ENCODE assay signal across 10 mouse cellular contexts in the genomic region with DNA sequence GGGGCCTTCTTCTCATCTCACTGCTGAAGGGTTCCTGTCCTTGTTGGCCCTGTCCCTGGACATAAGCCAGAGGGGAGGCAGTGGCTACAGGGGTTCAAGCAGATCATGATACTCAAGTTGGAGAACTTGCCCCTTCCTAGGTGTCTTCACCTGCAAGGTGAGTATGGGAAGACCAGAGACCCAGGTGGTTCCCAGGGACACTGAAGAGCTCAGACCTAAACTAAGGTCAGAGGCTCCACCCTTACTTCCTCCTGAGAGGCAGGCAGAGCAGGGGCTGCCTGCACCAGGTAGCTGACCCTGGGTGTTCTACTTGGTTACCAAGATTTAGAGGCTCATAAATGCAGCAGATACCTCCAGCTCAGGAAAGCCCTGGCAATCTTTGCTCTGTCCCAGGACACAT. TPM values are rescaled to one million over a fixed set of nuclear protein-coding genes. Genes with fewer than 3 reads are reported as not detected.
A peak's percentile ranks its signal among the peaks of the same experiment; 100 is the strongest.
DNase-seq lines count a peak whose midpoint lies in the region; ATAC-seq lines count a peak whose summit lies in the region.
"Had no signal": no experiment of that assay in that cellular context is flagged by ENCODE, and none has a peak within 500 bp of the region (broad histone marks: within the 10 kb centered on the region; RNA-seq: fewer than 3 reads in every experiment).

No protein-coding gene starts in this region.

- H3K4me3 ChIP-seq in hindbrain, embryonic 12.5 days = no peak overlapping the region
- H3K4me3 ChIP-seq in hindbrain, embryonic 14.5 days (replicated peaks; ENCODE audit: low read length) = no peak overlapping the region
- 0 out of 2 replicates have a peak overlapping the region, but pooled peaks have one; percentile 0 for H3K4me3 ChIP-seq in limb, embryonic 12.5 days (replicated peaks)

- H3K27me3 ChIP-seq in hindbrain, embryonic 12.5 days = no peaks in the 10 kb centered on the region
- H3K27me3 ChIP-seq in hindbrain, embryonic 14.5 days (ENCODE audit: control insufficient read depth, insufficient read depth, low read length) = no peaks in the 10 kb centered on the region
- no peaks in the 10 kb centered on the region for H3K27me3 ChIP-seq in limb, embryonic 12.5 days

- H3K36me3 ChIP-seq in hindbrain, embryonic 12.5 days = peaks cover 72% of the 10 kb centered on the region
- H3K36me3 ChIP-seq in hindbrain, embryonic 14.5 days (replicated peaks; ENCODE audit: control insufficient read depth, insufficient read depth) = peaks cover 83% of the 10 kb centered on the region
- peaks cover 73% of the 10 kb centered on the region for H3K36me3 ChIP-seq in limb, embryonic 12.5 days

- peaks cover 33% of the 10 kb centered on the region for H3K4me1 ChIP-seq in hindbrain, embryonic 12.5 days
- H3K4me1 ChIP-seq in hindbrain, embryonic 14.5 days (replicated peaks; ENCODE audit: control insufficient read depth, insufficient read depth, low read length) = peaks cover 19% of the 10 kb centered on the region
- H3K4me1 ChIP-seq in limb, embryonic 12.5 days (replicated peaks) = peaks cover 33% of the 10 kb centered on the region

- ATAC-seq in hindbrain, embryonic 12.5 days (ENCODE audit: low FRiP score) = no peak
- ATAC-seq in hindbrain, embryonic 14.5 days (ENCODE audit: low FRiP score) = no peak
- no peak for ATAC-seq in limb, embryonic 12.5 days (ENCODE audit: insufficient number of reproducible peaks, insufficient read depth, low FRiP score, low TSS enrichment, low read depth)
- no peak for ATAC-seq in erythroid progenitor cell, adult 5-6 weeks (replicated peaks; ENCODE audit: low FRiP score, poor library complexity, severe bottlenecking)

- no peaks in the 10 kb centered on the region for H3K9me3 ChIP-seq in hindbrain, embryonic 12.5 days (replicated peaks)
- no peaks in the 10 kb centered on the region for H3K9me3 ChIP-seq in hindbrain, embryonic 14.5 days (ENCODE audit: control insufficient read depth, low read length)
- no peaks in the 10 kb centered on the region for H3K9me3 ChIP-seq in limb, embryonic 12.5 days

- H3K27ac ChIP-seq in hindbrain, embryonic 12.5 days = no peak overlapping the region
- H3K27ac ChIP-seq in hindbrain, embryonic 14.5 days = no peak overlapping the region
- 0 out of 2 replicates have a peak overlapping the region, but pooled peaks have one; percentile 8 for H3K27ac ChIP-seq in limb, embryonic 12.5 days

- peak overlapping the region; percentile 33; the same call in 1 of the 2 replicates for H3K9ac ChIP-seq in hindbrain, embryonic 12.5 days
- no peak overlapping the region for H3K9ac ChIP-seq in hindbrain, embryonic 14.5 days
- peak overlapping the region; percentile 24; the same call in 1 of the 2 replicates for H3K9ac ChIP-seq in limb, embryonic 12.5 days (replicated peaks)

- H3K4me2 ChIP-seq in hindbrain, embryonic 12.5 days (replicated peaks) = no peak overlapping the region
- no peak overlapping the region for H3K4me2 ChIP-seq in hindbrain, embryonic 14.5 days (replicated peaks)
- no peak overlapping the region for H3K4me2 ChIP-seq in limb, embryonic 12.5 days

- DNase-seq in hindbrain, embryonic 14.5 days (ENCODE audit: low spot score) = no peak
- peak; percentile 12 for DNase-seq in thymus, postnatal 25 days
- DNase-seq in thymus, postnatal 0 days (ENCODE audit: low spot score) = no peak
- no peak for DNase-seq in adrenal gland, postnatal 25 days
- DNase-seq: right cerebral cortex, postnatal 14 days had no signal

RNA-seq across cellular contexts. Expression of a gene that starts 2.3 kb away (rescaled TPM):
- 982 and 1,135 TPM in 2 replicates for polyA plus RNA-seq in hindbrain, embryonic 12.5 days (2016; fragmentation: Nextera tagmentation; extraction: Ambion mirVana)
- 767 and 952 TPM in 2 replicates for polyA plus RNA-seq in hindbrain, embryonic 14.5 days (2014; fragmentation: Nextera tagmentation; extraction: Ambion mirVana)
- polyA plus RNA-seq in thymus, postnatal 0 days (2015; fragmentation: Nextera tagmentation; extraction: Ambion mirVana) = 2,260 and 2,287 TPM in 2 replicates
- polyA plus RNA-seq in limb, embryonic 12.5 days (2016; fragmentation: Nextera tagmentation; extraction: Ambion mirVana) = 1,572 and 1,576 TPM in 2 replicates
- total RNA-seq in adrenal gland, postnatal 25 days (2021) = 1,211 and 1,259 TPM in 2 replicates
- total RNA-seq in erythroid progenitor cell, adult 5-6 weeks (2015; ENCODE audit: low replicate concordance) = 694 and 736 TPM in 2 replicates
- total RNA-seq in erythroid progenitor cell, adult 5-6 weeks (2017; ENCODE audit: low replicate concordance) = 189 and 313 TPM in 2 replicates

RNA-seq across cellular contexts. Expression of a gene that starts 6.6 kb away (rescaled TPM):
- polyA plus RNA-seq in hindbrain, embryonic 12.5 days (2016; fragmentation: Nextera tagmentation; extraction: Ambion mirVana) = 977 and 1,019 TPM in 2 replicates
- polyA plus RNA-seq in hindbrain, embryonic 14.5 days (2014; fragmentation: Nextera tagmentation; extraction: Ambion mirVana) = 725 and 835 TPM in 2 replicates
- polyA plus RNA-seq in thymus, postnatal 0 days (2015; fragmentation: Nextera tagmentation; extraction: Ambion mirVana) = 2,581 and 2,590 TPM in 2 replicates
- 1,352 and 1,447 TPM in 2 replicates for polyA plus RNA-seq in limb, embryonic 12.5 days (2016; fragmentation: Nextera tagmentation; extraction: Ambion mirVana)
- total RNA-seq in adrenal gland, postnatal 25 days (2021) = 1,469 and 1,540 TPM in 2 replicates
- 918 and 1,040 TPM in 2 replicates for total RNA-seq in erythroid progenitor cell, adult 5-6 weeks (2015; ENCODE audit: low replicate concordance)
- total RNA-seq in erythroid progenitor cell, adult 5-6 weeks (2017; ENCODE audit: low replicate concordance) = 765 and 800 TPM in 2 replicates

RNA-seq across cellular contexts. Expression of a gene that starts 14.1 kb away (rescaled TPM):
- 0.31 TPM in 1 of 2 replicates, not detected in the other for polyA plus RNA-seq in hindbrain, embryonic 12.5 days (2016; fragmentation: Nextera tagmentation; extraction: Ambion mirVana)
- polyA plus RNA-seq in hindbrain, embryonic 14.5 days (2014; fragmentation: Nextera tagmentation; extraction: Ambion mirVana) = 0.22 TPM in 1 of 2 replicates, not detected in the other
- polyA plus RNA-seq in thymus, postnatal 0 days (2015; fragmentation: Nextera tagmentation; extraction: Ambion mirVana) = 1.5 and 2.2 TPM in 2 replicates
- polyA plus RNA-seq in limb, embryonic 12.5 days (2016; fragmentation: Nextera tagmentation; extraction: Ambion mirVana) = 0.32 TPM in 1 of 2 replicates, not detected in the other
- not detected in 2 replicates for total RNA-seq in adrenal gland, postnatal 25 days (2021)
- total RNA-seq in erythroid progenitor cell, adult 5-6 weeks (2015; ENCODE audit: low replicate concordance) = not detected in 2 replicates
- total RNA-seq in erythroid progenitor cell, adult 5-6 weeks (2017; ENCODE audit: low replicate concordance) = 0.98 and 2.3 TPM in 2 replicates
- total RNA-seq: adrenal gland, adult 2 months; left cerebral cortex, postnatal 25 days had no signal

RNA-seq across cellular contexts. Expression of a gene that starts 14.3 kb away (rescaled TPM):
- 0.52 and 1.6 TPM in 2 replicates for polyA plus RNA-seq in hindbrain, embryonic 12.5 days (2016; fragmentation: Nextera tagmentation; extraction: Ambion mirVana)
- 1.7 and 1.8 TPM in 2 replicates for polyA plus RNA-seq in hindbrain, embryonic 14.5 days (2014; fragmentation: Nextera tagmentation; extraction: Ambion mirVana)
- polyA plus RNA-seq in thymus, postnatal 0 days (2015; fragmentation: Nextera tagmentation; extraction: Ambion mirVana) = 21.5 and 24.5 TPM in 2 replicates
- 0.71 and 0.83 TPM in 2 replicates for polyA plus RNA-seq in limb, embryonic 12.5 days (2016; fragmentation: Nextera tagmentation; extraction: Ambion mirVana)
- total RNA-seq in adrenal gland, postnatal 25 days (2021) = 29.1 and 32.1 TPM in 2 replicates
- total RNA-seq in erythroid progenitor cell, adult 5-6 weeks (2015; ENCODE audit: low replicate concordance) = 3.6 and 17.2 TPM in 2 replicates
- 0.23 and 4.5 TPM in 2 replicates for total RNA-seq in erythroid progenitor cell, adult 5-6 weeks (2017; ENCODE audit: low replicate concordance)

RNA-seq across cellular contexts. Expression of a gene that starts 18.3 kb away (rescaled TPM):
- polyA plus RNA-seq in hindbrain, embryonic 12.5 days (2016; fragmentation: Nextera tagmentation; extraction: Ambion mirVana) = 20.2 and 21.0 TPM in 2 replicates
- 37.7 and 40.5 TPM in 2 replicates for polyA plus RNA-seq in hindbrain, embryonic 14.5 days (2014; fragmentation: Nextera tagmentation; extraction: Ambion mirVana)
- polyA plus RNA-seq in thymus, postnatal 0 days (2015; fragmentation: Nextera tagmentation; extraction: Ambion mirVana) = 42.6 and 47.6 TPM in 2 replicates
- polyA plus RNA-seq in limb, embryonic 12.5 days (2016; fragmentation: Nextera tagmentation; extraction: Ambion mirVana) = 12.3 and 13.4 TPM in 2 replicates
- 88.4 and 96.1 TPM in 2 replicates for total RNA-seq in adrenal gland, postnatal 25 days (2021)
- 10.5 TPM in 2 replicates for total RNA-seq in erythroid progenitor cell, adult 5-6 weeks (2015; ENCODE audit: low replicate concordance)
- total RNA-seq in erythroid progenitor cell, adult 5-6 weeks (2017; ENCODE audit: low replicate concordance) = 8.3 and 9.7 TPM in 2 replicates
